Mouse (Mus musculus): ENCODE results near the gene Vapa. TPM values are rescaled to one million over a fixed set of nuclear protein-coding genes. Genes with fewer than 3 reads are reported as not detected.
"Not testable (repeated sequence)": the region's sequence is repeated elsewhere in the genome, so short reads cannot be mapped to it uniquely, and the experiment has no call there.

The Vapa gene
- total RNA-seq, 2 experiments from 2014 or later: 162 to 182 TPM

DNA sequence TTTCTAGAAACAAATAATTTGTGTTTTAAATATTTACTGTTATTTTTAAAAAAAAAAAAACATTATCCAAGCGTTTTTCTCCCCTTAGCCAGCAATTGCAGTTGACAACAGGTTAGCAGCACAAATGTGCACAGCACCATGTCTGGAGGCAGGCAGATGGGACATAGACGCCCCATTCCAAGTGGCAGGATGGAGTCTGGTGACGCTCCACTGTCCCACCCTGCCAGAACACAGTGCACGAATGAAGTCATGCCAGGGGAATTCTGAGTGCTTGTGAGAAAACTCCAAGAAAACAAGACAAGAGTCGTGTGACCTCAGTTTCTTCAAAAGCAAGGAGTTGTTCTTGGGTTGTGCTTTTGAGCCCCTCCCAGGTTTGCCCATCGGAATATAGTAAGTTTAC, 50.0 kb downstream of the Vapa start:
- DNase-seq: no peak

GRCm38 (mm10) chr17:65562761-65563160, 50.6 kb downstream of the Vapa start:
- peak; percentile 56 to 66 for DNase-seq

DNA sequence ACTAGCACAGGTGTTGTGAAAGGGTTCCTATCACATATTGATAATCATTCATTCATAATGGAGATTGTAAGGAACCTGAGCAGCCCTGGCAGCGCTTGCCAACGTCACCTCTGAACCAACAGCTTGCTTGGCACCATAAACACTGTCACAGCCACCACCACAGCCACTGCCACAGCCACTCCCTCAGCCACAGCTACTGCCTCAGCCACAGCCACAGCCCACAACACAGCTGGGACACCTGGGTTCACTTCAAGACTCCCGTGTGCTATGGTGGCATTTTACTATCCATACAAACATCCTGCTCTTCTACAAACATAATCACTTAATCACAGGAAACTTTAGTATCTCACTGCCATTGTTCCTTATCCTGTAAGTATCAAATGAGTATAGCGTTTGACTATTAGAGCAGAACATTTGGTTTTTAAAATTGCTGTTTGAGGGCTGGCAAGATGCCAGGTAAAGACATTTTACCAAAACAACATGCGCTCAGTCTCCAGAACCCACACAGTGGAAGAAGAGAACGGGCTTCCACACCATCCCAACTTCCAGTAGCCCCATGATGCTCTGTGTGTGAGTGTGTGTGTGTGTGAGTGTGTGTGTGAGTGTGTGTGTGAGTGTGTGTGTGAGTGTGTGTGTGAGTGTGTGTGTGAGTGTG, 51.9 kb downstream of the Vapa start:
- DNase-seq: no peak

- peak in 1 of 2 experiments; percentile 16 for DNase-seq
Observed at GRCm38 (mm10) chr17:65559273-65559672, 54.1 kb downstream of the Vapa start.

- no peak for DNase-seq
Observed at GRCm38 (mm10) chr17:65558788-65559187, 54.6 kb downstream of the Vapa start.

GRCm38 (mm10) chr17:65558217-65558616, 55.1 kb downstream of the Vapa start:
- DNase-seq: peak; percentile 57 to 78

- no peak for DNase-seq
Observed at GRCm38 (mm10) chr17:65557212-65557611, 56.1 kb downstream of the Vapa start.

DNA sequence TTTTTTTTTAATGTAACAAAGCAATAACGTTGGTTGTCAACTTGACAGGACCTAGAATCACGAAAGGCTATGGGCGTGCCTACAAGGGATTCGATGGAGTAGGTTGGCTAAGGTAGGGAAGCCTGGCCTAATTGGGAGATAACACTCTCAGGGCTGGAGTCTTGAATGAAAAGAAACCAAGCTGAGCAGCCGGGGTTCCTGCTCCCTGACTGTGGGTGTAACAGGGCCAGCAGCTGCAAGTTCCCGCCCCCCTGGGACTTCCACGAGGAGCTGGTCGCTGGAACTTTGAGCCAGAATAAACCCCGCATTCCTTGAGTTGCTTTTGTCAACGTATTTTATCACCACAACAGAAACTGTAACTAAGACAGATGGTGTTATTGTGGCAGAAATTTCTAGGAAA, 56.6 kb downstream of the Vapa start:
- DNase-seq: no peak

- DNase-seq: no peak
Observed at GRCm38 (mm10) chr17:65552426-65552997, 60.8 kb downstream of the Vapa start.

DNA sequence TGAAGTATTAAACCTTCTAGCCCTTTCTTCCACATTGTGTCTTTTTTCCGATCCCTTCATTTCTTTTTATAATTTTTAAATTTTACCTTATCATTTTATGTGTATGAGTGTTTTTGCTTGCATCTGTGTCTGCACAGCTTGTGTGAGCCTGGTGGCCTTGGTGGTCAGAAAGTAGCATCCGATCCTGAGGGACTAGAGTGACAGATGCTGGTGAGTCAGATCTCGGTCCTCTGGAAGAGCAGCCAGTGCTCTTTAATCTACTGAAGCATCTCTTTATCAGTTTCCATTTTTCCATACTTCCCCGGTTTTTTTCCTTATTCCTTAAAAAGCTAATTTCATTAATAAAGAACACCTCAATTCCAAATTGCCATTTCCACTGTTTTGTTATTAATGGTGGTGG, 63.0 kb downstream of the Vapa start:
- DNase-seq: peak in 1 of 2 experiments; percentile 33

DNA sequence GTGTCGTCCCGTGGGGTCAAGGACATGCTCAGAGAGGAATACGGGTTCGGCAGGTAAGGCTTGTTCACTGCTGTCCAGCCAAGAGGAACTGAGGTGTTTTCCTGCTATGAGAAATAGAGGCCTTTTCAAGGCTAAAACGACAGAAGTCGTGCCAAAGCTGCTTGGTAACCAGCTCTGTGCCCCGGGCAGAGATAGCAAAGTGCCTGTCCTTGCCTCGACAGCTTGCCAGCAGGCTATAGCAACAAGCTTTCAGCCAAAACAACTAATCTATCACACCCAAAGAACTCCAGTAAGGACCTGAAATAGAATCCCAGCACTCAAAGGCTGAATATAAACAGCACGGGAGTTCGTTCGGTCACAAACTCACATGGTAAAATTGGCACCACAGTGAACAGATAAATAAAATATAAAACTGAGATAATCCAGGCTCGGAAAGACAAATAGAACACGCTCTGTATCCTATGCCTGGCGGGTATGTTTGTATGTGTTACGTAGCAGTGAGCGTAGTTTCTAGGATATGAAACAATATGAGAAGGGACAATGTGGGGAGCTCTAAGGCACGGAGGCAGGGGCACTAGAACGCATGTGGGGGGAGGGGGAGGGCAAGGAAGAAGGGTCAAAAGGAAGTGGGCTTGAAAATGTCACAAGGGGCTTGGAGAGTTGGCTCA, 64.5 kb downstream of the Vapa start:
- peak; percentile 47 to 51 for DNase-seq

DNA sequence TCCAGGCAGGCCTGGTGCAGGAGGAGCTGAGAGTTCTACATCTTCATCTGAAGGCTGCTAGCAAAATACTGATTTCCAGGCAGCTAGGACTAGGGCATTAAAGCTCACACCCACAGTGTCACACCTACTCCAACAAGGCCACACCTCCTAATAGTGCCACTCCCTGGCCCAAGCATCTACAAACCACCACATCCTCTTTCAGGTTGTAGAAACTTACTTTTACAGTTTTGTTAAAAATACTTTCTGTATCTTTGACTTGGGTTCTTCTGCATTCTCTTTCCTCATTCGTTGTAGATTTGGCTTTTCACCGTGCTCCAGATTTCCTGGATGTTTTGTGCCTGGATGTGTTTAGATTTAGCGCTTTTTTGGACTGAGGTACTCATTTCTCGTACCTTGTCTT, 67.1 kb downstream of the Vapa start:
- DNase-seq: not testable (repeated sequence)

- peak; percentile 25 to 30 for DNase-seq
Observed at GRCm38 (mm10) chr17:65540441-65541272, 72.7 kb downstream of the Vapa start, which contains the start of gene Tmem232. Gene Tmem232, minus strand, starts transcription at chr17:65540782.

GRCm38 (mm10) chr17:65536156-65536555, 77.2 kb downstream of the Vapa start:
- DNase-seq: peak; percentile 51 to 63

DNA sequence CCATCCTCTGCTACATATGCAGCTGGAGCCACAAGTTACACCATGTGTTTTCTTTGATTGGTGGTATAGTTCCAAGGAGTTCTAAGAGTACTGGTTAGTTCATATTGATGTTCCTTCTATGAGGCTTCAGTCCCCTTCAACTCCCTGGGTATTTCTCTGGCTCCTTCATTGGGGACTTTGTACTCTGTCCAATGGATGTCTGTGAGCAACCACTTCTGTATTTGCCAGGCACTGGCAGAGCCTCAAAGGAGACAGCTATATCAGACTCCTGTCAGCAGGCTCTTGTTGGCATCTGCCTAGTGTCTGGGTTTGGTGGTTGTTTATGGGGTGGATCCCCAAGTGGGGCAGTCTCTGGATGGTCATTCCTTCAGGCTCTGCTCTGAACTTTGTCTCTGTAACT, 81.0 kb downstream of the Vapa start:
- not testable (repeated sequence) for DNase-seq

Other genes with a start within 250 kb of the Vapa start
- gene Tmem232, start 72.8 kb downstream of the Vapa start, total RNA-seq (2021): not detected
- 10 to 100 TPM in 1 of 2 experiments, 1 to 10 TPM in 1; 8.8 to 38.2 TPM for gene Txndc2, start 28.6 kb upstream of the Vapa start, total RNA-seq (2021)
- gene Rab31, start 159.2 kb upstream of the Vapa start, total RNA-seq (2021): 10 to 100 TPM; 40.9 to 50.1 TPM
- 10 to 100 TPM; 67.6 to 72.7 TPM for gene Ppp4r1, start 169.0 kb upstream of the Vapa start, total RNA-seq (2021)